Mouse (Mus musculus): ENCODE results near the gene Cela2a. TPM values are rescaled to one million over a fixed set of nuclear protein-coding genes. Genes with fewer than 3 reads are reported as not detected.

Cela2a gene
- total and polyA plus RNA-seq, 3 experiments, result 0.62 TPM; not detected in 2

DNA sequence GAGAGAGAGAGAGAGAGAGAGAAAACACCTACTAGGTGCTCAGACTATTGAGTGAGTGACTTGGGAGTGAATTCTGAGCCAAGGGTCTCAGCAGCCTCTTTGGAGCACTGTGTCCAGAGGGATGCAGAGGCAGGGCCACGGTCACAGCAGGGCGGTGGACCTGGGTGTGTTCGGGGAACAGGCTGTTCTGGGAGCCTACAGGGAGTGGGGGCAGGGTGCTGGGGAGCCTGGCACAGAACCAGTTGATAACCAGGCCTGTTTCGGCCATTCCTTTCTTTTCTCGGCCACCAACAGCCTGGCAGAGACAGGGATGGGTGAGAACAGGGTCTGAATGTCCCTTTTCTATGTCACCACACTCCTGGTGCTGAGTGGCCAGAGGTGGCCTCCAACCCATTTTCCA, 36.9 kb upstream of the Cela2a start:
- Histone ChIP-seq H3K9ac (ENCODE audit: low read depth, low read length) (no peak overlapping the region), H3K79me2 (replicated peaks; ENCODE audit: control insufficient read depth, insufficient read depth, low read length) (no peaks in the 10 kb centered on the region), H3K4me1 (ENCODE audit: control insufficient read depth, insufficient read depth, low read length) (peaks cover 9% of the 10 kb centered on the region), H3K4me3 (no peak overlapping the region), H3K27ac (0 out of 2 replicates have a peak overlapping the region, but pooled peaks have one; percentile 21), H3K27me3 (ENCODE audit: control insufficient read depth, insufficient read depth, low read length) (no peaks in the 10 kb centered on the region), H3K36me3 (ENCODE audit: control insufficient read depth, insufficient read depth, low read length) (no peaks in the 10 kb centered on the region)
- intact Hi-C loops (cut with DNase I), result no loop called here
- 41% methylated on average over 5 of the region's 5 CpGs for WGBS
- TF ChIP-seq EP300 (IDR thresholded peaks at IDR 0.05; ENCODE audit: insufficient read depth, low read depth, low read length) (0 out of 2 replicates have a peak, but pooled peaks have one; percentile 46), POLR2A (IDR thresholded peaks at IDR 0.05; ENCODE audit: insufficient read depth, low read depth, low read length) (no peak), CTCF (IDR thresholded peaks at IDR 0.05) (no peak)
- DNase-seq, result no peak

DNA sequence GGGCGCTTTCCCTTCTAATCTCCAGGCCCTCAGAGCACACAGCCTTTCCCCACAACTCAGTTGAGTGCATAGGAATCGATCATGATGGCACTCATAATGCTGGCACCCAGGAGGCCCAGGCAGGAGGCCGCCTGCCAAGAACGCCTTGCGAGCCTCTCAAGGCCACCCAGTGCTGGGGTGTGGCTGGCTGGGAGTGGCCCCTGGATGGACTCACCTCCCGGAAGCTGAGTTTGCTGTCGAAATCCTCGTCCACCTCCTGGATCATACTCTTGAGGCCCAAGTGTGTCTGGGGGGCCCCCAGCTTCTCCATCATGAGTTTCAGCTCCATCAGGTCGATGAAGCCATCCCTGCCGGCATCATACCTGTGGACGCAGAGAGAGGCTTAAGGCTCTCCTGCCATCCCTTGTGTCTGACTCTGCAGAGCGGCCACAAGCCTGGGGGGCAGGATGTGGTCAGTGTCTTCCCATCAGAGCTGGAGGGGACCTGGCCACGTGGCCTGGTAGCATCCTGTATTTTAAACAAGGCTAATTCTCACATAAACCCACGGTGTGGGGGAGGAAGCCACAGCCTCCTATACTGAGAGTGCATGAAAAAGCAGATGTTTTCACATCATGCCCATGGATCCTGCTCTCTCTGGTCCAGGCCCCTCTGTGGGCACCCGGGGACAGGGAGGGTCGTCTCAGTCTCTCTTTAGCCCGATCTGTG, 35.8 kb upstream of the Cela2a start:
- DNase-seq, result no peak
- intact Hi-C loops (cut with DNase I), result no loop called here
- Histone ChIP-seq H3K4me1 (ENCODE audit: control insufficient read depth, insufficient read depth, low read length) (peaks cover 7% of the 10 kb centered on the region), H3K4me3 (no peak overlapping the region), H3K27ac (no peak overlapping the region), H3K79me2 (replicated peaks; ENCODE audit: control insufficient read depth, insufficient read depth, low read length) (no peaks in the 10 kb centered on the region), H3K27me3 (ENCODE audit: control insufficient read depth, insufficient read depth, low read length) (no peaks in the 10 kb centered on the region), H3K36me3 (ENCODE audit: control insufficient read depth, insufficient read depth, low read length) (no peaks in the 10 kb centered on the region), H3K9ac (ENCODE audit: low read depth, low read length) (no peak overlapping the region)
- WGBS, result 89% methylated on average over 17 of the region's 17 CpGs
- TF ChIP-seq POLR2A (IDR thresholded peaks at IDR 0.05; ENCODE audit: insufficient read depth, low read depth, low read length) (no peak), CTCF (IDR thresholded peaks at IDR 0.05) (no peak), EP300 (IDR thresholded peaks at IDR 0.05; ENCODE audit: insufficient read depth, low read depth, low read length) (no peak)

DNA sequence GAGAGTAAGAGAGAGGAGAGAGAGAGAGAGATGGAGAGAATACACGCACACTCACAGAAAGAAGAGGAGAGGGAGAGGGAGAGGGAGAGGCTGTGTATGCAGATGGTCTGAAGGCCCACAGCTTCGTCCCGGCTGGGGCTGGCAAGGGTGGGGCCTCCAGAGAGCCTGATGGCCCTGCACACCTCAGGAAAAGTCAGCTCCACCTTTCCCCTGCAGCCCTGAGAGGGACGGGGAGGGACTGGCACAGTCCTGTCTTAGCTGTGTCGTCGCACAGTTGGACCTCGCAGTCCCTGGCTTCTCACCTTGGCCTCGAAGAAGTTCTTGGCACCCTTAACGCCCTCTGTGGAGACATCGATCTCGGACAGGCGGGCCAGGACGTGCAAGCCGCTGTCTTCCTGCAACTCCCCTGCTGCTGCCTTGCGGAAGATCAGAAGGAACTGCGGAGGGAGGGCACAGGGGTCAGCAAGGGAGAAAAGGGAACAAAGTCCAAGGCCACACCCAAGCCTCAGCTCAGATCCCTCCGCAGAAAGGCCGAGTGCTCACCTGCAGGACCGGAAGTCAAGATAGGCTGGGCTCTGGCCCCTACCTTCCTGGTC, 34.4 kb upstream of the Cela2a start:
- no peaks in the 10 kb centered on the region for H3K79me2 ChIP-seq (replicated peaks; ENCODE audit: control insufficient read depth, insufficient read depth, low read length)
- no peak overlapping the region for H3K27ac ChIP-seq
- intact Hi-C loops (cut with DNase I), result no loop called here
- H3K4me3 ChIP-seq, result no peak overlapping the region
- H3K27me3 ChIP-seq (ENCODE audit: control insufficient read depth, insufficient read depth, low read length), result no peaks in the 10 kb centered on the region
- no peak for DNase-seq
- 79% methylated on average over 19 of the region's 19 CpGs for WGBS
- H3K36me3 ChIP-seq (ENCODE audit: control insufficient read depth, insufficient read depth, low read length), result no peaks in the 10 kb centered on the region
- H3K9ac ChIP-seq (ENCODE audit: low read depth, low read length), result no peak overlapping the region
- no peak for TF ChIP-seq EP300 (IDR thresholded peaks at IDR 0.05; ENCODE audit: insufficient read depth, low read depth, low read length)
- TF ChIP-seq POLR2A (IDR thresholded peaks at IDR 0.05; ENCODE audit: insufficient read depth, low read depth, low read length), result no peak
- no peak for TF ChIP-seq CTCF (IDR thresholded peaks at IDR 0.05)
- peaks cover 6% of the 10 kb centered on the region for H3K4me1 ChIP-seq (ENCODE audit: control insufficient read depth, insufficient read depth, low read length)

DNA sequence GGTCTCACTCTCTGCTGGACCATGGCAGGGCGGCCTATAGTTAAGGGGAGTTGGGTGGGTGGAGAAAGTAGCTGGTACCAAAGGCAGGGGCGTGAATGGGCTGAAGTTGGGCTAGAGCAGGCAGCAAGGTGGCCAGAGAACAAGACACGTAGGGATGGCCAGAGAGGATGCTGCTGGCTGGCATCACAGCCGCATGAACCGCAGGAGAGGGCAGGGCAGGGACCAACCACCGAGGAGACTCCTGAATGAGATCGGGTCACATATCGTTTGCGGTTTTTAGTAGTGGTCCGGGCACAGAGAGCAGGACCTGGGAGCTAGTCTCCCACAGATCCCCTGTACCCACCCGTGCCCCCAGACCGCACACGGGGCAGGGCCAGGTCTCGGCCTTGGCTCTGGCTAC, 33.4 kb upstream of the Cela2a start:
- 95% methylated on average over 14 of the region's 14 CpGs for WGBS
- H3K4me1 ChIP-seq (ENCODE audit: control insufficient read depth, insufficient read depth, low read length), result peaks cover 6% of the 10 kb centered on the region
- H3K79me2 ChIP-seq (replicated peaks; ENCODE audit: control insufficient read depth, insufficient read depth, low read length), result no peaks in the 10 kb centered on the region
- no peak for DNase-seq
- intact Hi-C loops (cut with DNase I), result loop anchor here (5.0 kb wide), 1 partner anchor 472 kb away; no protein-coding TSS in a partner anchor
- TF ChIP-seq POLR2A (IDR thresholded peaks at IDR 0.05; ENCODE audit: insufficient read depth, low read depth, low read length), result no peak
- no peak for TF ChIP-seq EP300 (IDR thresholded peaks at IDR 0.05; ENCODE audit: insufficient read depth, low read depth, low read length)
- TF ChIP-seq CTCF (IDR thresholded peaks at IDR 0.05), result no peak
- no peaks in the 10 kb centered on the region for H3K27me3 ChIP-seq (ENCODE audit: control insufficient read depth, insufficient read depth, low read length)
- H3K4me3 ChIP-seq, result no peak overlapping the region
- no peak overlapping the region for H3K9ac ChIP-seq (ENCODE audit: low read depth, low read length)
- no peaks in the 10 kb centered on the region for H3K36me3 ChIP-seq (ENCODE audit: control insufficient read depth, insufficient read depth, low read length)
- no peak overlapping the region for H3K27ac ChIP-seq

DNA sequence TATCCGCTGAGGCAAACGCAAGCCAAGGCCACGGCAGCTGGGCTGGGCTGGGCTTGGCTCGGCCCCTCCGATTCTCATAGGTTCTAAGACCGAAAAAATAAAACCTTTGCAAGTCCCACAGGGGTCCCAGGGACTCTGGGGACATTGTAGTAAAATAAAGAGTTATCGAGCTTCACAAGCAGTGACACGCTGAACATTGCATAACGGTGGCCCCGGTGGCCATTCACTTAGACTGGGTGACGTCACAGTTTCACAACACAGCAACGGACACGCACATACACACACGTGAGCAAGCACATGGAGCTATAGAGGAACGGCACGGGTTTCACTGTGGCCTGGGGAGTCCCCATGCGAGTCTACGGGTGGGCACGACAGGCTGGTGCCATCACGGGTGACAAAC, 32.5 kb upstream of the Cela2a start:
- H3K9ac ChIP-seq (ENCODE audit: low read depth, low read length), result no peak overlapping the region
- no peak for TF ChIP-seq POLR2A (IDR thresholded peaks at IDR 0.05; ENCODE audit: insufficient read depth, low read depth, low read length)
- peak; percentile 57; the same call in 1 of the 2 replicates for TF ChIP-seq EP300 (IDR thresholded peaks at IDR 0.05; ENCODE audit: insufficient read depth, low read depth, low read length)
- TF ChIP-seq CTCF (IDR thresholded peaks at IDR 0.05), result no peak
- no peaks in the 10 kb centered on the region for H3K79me2 ChIP-seq (replicated peaks; ENCODE audit: control insufficient read depth, insufficient read depth, low read length)
- no peak overlapping the region for H3K4me3 ChIP-seq
- H3K27me3 ChIP-seq (ENCODE audit: control insufficient read depth, insufficient read depth, low read length), result no peaks in the 10 kb centered on the region
- 67% methylated on average over 20 of the region's 20 CpGs for WGBS
- no peak overlapping the region for H3K27ac ChIP-seq
- DNase-seq, result no peak
- peaks cover 6% of the 10 kb centered on the region for H3K4me1 ChIP-seq (ENCODE audit: control insufficient read depth, insufficient read depth, low read length)
- intact Hi-C loops (cut with DNase I), result loop anchor here (5.0 kb wide), 1 partner anchor 471 kb away; no protein-coding TSS in a partner anchor
- no peaks in the 10 kb centered on the region for H3K36me3 ChIP-seq (ENCODE audit: control insufficient read depth, insufficient read depth, low read length)

DNA sequence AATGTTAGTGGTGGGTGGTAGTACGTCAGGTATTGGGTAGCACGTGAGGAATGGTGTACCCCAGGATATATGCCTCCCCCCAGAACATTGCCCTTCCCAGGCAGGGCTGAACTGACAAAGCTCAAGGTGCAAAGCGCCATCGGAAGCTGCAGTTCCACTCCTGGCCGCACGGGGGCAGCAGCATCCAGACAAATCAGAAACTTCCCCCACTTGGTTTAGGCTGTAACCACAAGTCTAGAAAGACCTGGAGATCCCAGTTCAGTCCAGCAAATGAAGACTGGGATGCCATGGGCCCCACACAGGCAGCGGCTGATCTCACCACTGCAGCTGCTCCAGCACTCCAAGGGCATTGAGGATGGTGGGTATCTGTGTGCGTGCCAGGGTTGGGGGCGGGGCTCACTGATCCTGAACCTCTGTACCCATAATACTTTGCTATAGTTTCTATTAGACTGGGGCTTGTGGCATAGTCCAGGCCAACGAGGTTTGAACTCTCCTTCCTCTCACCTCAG, 31.5 kb upstream of the Cela2a start:
- no peak overlapping the region for H3K4me3 ChIP-seq
- intact Hi-C loops (cut with DNase I), result loop anchor here (1.0 to 5.0 kb wide), 2 partner anchors 101 to 470 kb away; no protein-coding TSS in a partner anchor
- 16% methylated on average over 10 of the region's 10 CpGs for WGBS
- no peaks in the 10 kb centered on the region for H3K36me3 ChIP-seq (ENCODE audit: control insufficient read depth, insufficient read depth, low read length)
- DNase-seq, result peak; percentile 78 to 89
- H3K9ac ChIP-seq (ENCODE audit: low read depth, low read length), result no peak overlapping the region
- no peak overlapping the region; the same call in 1 of the 2 replicates for H3K27ac ChIP-seq
- TF ChIP-seq POLR2A (IDR thresholded peaks at IDR 0.05; ENCODE audit: insufficient read depth, low read depth, low read length) (no peak), EP300 (IDR thresholded peaks at IDR 0.05; ENCODE audit: insufficient read depth, low read depth, low read length) (peak; percentile 94), CTCF (IDR thresholded peaks at IDR 0.05) (peak; percentile 99)
- no peaks in the 10 kb centered on the region for H3K27me3 ChIP-seq (ENCODE audit: control insufficient read depth, insufficient read depth, low read length)
- H3K79me2 ChIP-seq (replicated peaks; ENCODE audit: control insufficient read depth, insufficient read depth, low read length), result no peaks in the 10 kb centered on the region
- peaks cover 2% of the 10 kb centered on the region; the same call in 1 of the 2 replicates for H3K4me1 ChIP-seq (ENCODE audit: control insufficient read depth, insufficient read depth, low read length)
